In genomic region chr11:26996292-26997099, GRCm38 (mm10) we compare ENCODE assay signal across 9 mouse cellular contexts.
DNase-seq lines count a peak whose midpoint lies in the region; ATAC-seq and TF ChIP-seq lines count a peak whose summit lies in the region.
"Had no signal": no experiment of that assay in that cellular context is flagged by ENCODE, and none has a peak within 500 bp of the region (broad histone marks: within the 10 kb centered on the region; RNA-seq: fewer than 3 reads in every experiment).

No protein-coding gene starts in this region.

- H3K36me3 ChIP-seq in ES-Bruce4 (ENCODE audit: control insufficient read depth, insufficient read depth, low read length, poor library complexity, severe bottlenecking) = no peaks in the 10 kb centered on the region
- H3K36me3 ChIP-seq: lung, embryonic 15.5 days had no signal

- H3K27ac ChIP-seq in ES-Bruce4 (ENCODE audit: insufficient read depth, low read length) = no peak overlapping the region
- H3K27ac ChIP-seq: lung, embryonic 15.5 days had no signal

- TF ChIP-seq POLR2A in ES-Bruce4 (IDR thresholded peaks at IDR 0.05; ENCODE audit: insufficient read depth, low read length) = no peak
- TF ChIP-seq POLR2A in brain, embryonic 14.5 days (IDR thresholded peaks at IDR 0.05; ENCODE audit: borderline replicate concordance, extremely low read depth, insufficient read depth, insufficient read length, poor library complexity, severe bottlenecking) = no peak

- no peak overlapping the region for H3K4me3 ChIP-seq in ES-Bruce4 (ENCODE audit: low read depth, low read length)
- H3K4me3 ChIP-seq: lung, embryonic 15.5 days had no signal

- no peaks in the 10 kb centered on the region for H3K9me3 ChIP-seq in ES-Bruce4 (replicated peaks; ENCODE audit: control insufficient read depth, insufficient read depth, low read length, poor library complexity, severe bottlenecking)
- H3K9me3 ChIP-seq: lung, embryonic 15.5 days had no signal

- H3K27me3 ChIP-seq in ES-Bruce4 (ENCODE audit: control insufficient read depth, insufficient read depth, low read length, poor library complexity, severe bottlenecking) = no peaks in the 10 kb centered on the region
- H3K27me3 ChIP-seq: lung, embryonic 15.5 days had no signal

- TF ChIP-seq CTCF in ES-Bruce4 (IDR thresholded peaks at IDR 0.05; ENCODE audit: low read depth, low read length) = peak; percentile 20
- peak; percentile 84 for TF ChIP-seq CTCF in brain, embryonic 14.5 days (IDR thresholded peaks at IDR 0.05; ENCODE audit: borderline replicate concordance, extremely low read depth, insufficient read depth, insufficient read length)

- peak; percentile 89 for DNase-seq in brain, embryonic 14.5 days (ENCODE audit: low read depth)
- DNase-seq in left cerebral cortex, adult 9 months (ENCODE audit: low spot score in 2 of 2) = peak; percentile 19 to 80
- no peak for DNase-seq in urinary bladder, postnatal 4 days (ENCODE audit: low spot score in 2 of 2)

- H3K9ac ChIP-seq in ES-Bruce4 (ENCODE audit: low read depth, poor library complexity, severe bottlenecking) = no peak overlapping the region
- H3K9ac ChIP-seq: lung, embryonic 15.5 days had no signal

- H3K4me1 ChIP-seq in ES-Bruce4 (ENCODE audit: control insufficient read depth, insufficient read depth, low read length) = no peaks in the 10 kb centered on the region
- H3K4me1 ChIP-seq: lung, embryonic 15.5 days had no signal

- peak; percentile 97 for ATAC-seq in frontal cortex, adult (ENCODE audit: low TSS enrichment)
- ATAC-seq in neutrophil, adult 5-6 weeks (ENCODE audit: extremely low read depth, insufficient number of reproducible peaks, low FRiP score, poor library complexity, severe bottlenecking) = peak; percentile 66; the same call in 1 of the 2 replicates
- no peak for ATAC-seq in inflammation-experienced regulatory T-cells, adult 6 months
- no peak for ATAC-seq in CD4-positive, CD25-positive, alpha-beta regulatory T cell, adult 4 months

- TF ChIP-seq EP300 in ES-Bruce4 (IDR thresholded peaks at IDR 0.05; ENCODE audit: insufficient read depth, low read depth, low read length) = no peak

Comparison
In these comparisons a context has a peak if more than half of its experiments do, and no peak if none do; other contexts are left out.
1. DNase-seq: peak in brain, embryonic 14.5 days (single experiment) and left cerebral cortex, adult 9 months (2 of 2); none in urinary bladder, postnatal 4 days (0 of 2).
2. ATAC-seq: peak in frontal cortex, adult (single experiment) and neutrophil, adult 5-6 weeks (single experiment); none in inflammation-experienced regulatory T-cells, adult 6 months (single experiment) and CD4-positive, CD25-positive, alpha-beta regulatory T cell, adult 4 months (single experiment).